Mouse (Mus musculus): ENCODE data around the gene Ceacam3. TPM values are rescaled to one million over a fixed set of nuclear protein-coding genes. Genes with fewer than 3 reads are reported as not detected.

The Ceacam3 gene
- not detected for polyA plus RNA-seq (2014; fragmentation: Illumina TruSeq; extraction: RNeasy Lipid Tissue Mini Kit (QIAGEN cat#74804); ENCODE audit: low read depth, low replicate concordance)

GRCm38 (mm10) chr7:17149931-17150330 lies at the start of gene Ceacam3:
TSS of gene Ceacam3 (plus strand) at chr7:17150282.

GRCm38 (mm10) chr7:17203177-17203576 lies 53.1 kb downstream of the Ceacam3 start, which contains the start of gene Psg29:
TSS of gene Psg29 (plus strand) at chr7:17203477.

Other genes with a start within 250 kb of the Ceacam3 start
- 1.4 TPM for gene Ptgir, start 243.8 kb upstream of the Ceacam3 start, polyA plus RNA-seq (2014; fragmentation: Illumina TruSeq; extraction: RNeasy Lipid Tissue Mini Kit (QIAGEN cat#74804); ENCODE audit: low read depth, low replicate concordance)
- gene Calm3, start 226.2 kb upstream of the Ceacam3 start, polyA plus RNA-seq (2014; fragmentation: Illumina TruSeq; extraction: RNeasy Lipid Tissue Mini Kit (QIAGEN cat#74804); ENCODE audit: low read depth, low replicate concordance): 36.0 TPM
- 5.1 TPM for gene Pnmal2, start 205.6 kb upstream of the Ceacam3 start, polyA plus RNA-seq (2014; fragmentation: Illumina TruSeq; extraction: RNeasy Lipid Tissue Mini Kit (QIAGEN cat#74804); ENCODE audit: low read depth, low replicate concordance)
- gene Pnmal1, start 190.6 kb upstream of the Ceacam3 start, polyA plus RNA-seq (2014; fragmentation: Illumina TruSeq; extraction: RNeasy Lipid Tissue Mini Kit (QIAGEN cat#74804); ENCODE audit: low read depth, low replicate concordance): 4.6 TPM
- 4.2 TPM for gene Gm42372, start 167.2 kb upstream of the Ceacam3 start, polyA plus RNA-seq (2014; fragmentation: Illumina TruSeq; extraction: RNeasy Lipid Tissue Mini Kit (QIAGEN cat#74804); ENCODE audit: low read depth, low replicate concordance)
- 3.4 TPM for gene Ccdc8, start 157.6 kb upstream of the Ceacam3 start, polyA plus RNA-seq (2014; fragmentation: Illumina TruSeq; extraction: RNeasy Lipid Tissue Mini Kit (QIAGEN cat#74804); ENCODE audit: low read depth, low replicate concordance)
- 12.6 TPM for gene Ppp5c, start 122.4 kb upstream of the Ceacam3 start, polyA plus RNA-seq (2014; fragmentation: Illumina TruSeq; extraction: RNeasy Lipid Tissue Mini Kit (QIAGEN cat#74804); ENCODE audit: low read depth, low replicate concordance)
- gene Hif3a, start 87.9 kb upstream of the Ceacam3 start, polyA plus RNA-seq (2014; fragmentation: Illumina TruSeq; extraction: RNeasy Lipid Tissue Mini Kit (QIAGEN cat#74804); ENCODE audit: low read depth, low replicate concordance): 3.1 TPM
- gene Psg16, start 76.2 kb upstream of the Ceacam3 start, polyA plus RNA-seq (2014; fragmentation: Illumina TruSeq; extraction: RNeasy Lipid Tissue Mini Kit (QIAGEN cat#74804); ENCODE audit: low read depth, low replicate concordance): not detected
- gene Psg29, start 53.2 kb downstream of the Ceacam3 start, polyA plus RNA-seq (2014; fragmentation: Illumina TruSeq; extraction: RNeasy Lipid Tissue Mini Kit (QIAGEN cat#74804); ENCODE audit: low read depth, low replicate concordance): not detected

All from adrenal gland, adult 10 weeks (tissue).